Mouse (Mus musculus): ENCODE results near the gene Nr1h4.
"Not testable (repeated sequence)": the region's sequence is repeated elsewhere in the genome, so short reads cannot be mapped to it uniquely, and the experiment has no call there.

Gene Nr1h4

DNA sequence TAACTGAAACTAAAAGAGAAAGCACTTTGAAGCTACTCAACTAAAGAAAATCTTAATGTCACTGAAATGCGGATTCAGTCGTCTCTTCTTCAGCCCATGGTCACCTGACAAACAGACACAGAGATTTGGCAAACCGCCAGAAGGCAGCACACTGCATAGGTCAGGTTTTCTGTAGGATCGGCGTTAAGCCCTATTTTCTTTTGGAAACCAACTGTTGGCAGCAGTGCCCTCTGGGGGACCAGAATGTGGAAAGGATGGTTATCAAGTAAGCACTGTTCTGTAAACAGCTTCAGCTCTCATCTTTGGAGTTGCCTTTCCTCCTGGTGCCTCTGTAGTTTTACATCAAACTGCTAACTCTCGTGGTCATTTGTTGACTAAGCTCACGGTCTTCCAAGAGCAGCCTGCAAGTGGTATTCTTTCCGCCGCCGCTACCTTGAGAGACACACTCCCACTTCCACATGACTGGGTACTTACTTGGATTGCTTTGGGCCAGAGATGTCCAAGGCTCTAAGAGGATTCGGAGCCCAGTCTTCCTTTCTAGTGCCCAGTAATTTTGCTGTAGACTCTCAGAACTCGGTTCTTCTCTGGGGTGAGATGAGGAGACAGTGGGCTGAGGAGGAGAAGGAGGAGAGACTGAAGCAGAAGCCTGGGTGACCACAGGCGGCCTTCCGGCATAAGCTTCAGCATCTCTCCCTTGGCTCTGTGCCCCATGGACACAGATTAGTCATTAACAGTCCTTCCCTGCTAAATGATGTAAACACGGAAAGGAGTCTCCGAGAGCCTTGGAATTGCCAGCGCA lies at the start of gene Nr1h4:
Gene Nr1h4 (minus strand): TSS at position 657 of the 799 bp plus-strand sequence.
- peak; percentile 45 for DNase-seq (ENCODE audit: low spot score)

DNA sequence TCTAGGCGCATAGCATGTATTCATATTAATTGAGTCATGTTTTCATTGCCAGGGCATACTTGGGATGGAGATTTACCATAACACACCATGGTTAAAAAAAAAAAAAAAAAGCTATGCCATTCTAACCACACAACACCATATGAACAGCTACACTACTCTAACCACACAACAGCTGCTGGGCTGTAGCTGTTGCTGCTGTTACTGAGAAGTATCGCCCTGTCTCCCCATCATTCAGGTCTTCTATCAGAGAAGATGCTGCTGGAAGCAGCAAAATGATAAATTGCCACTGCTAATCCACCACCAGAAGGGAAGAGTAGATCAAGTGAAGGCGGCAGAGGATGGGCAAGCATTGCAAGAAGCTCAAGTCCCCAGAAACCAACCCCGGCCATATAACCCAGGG lies 45.4 kb upstream of the Nr1h4 start:
- DNase-seq (ENCODE audit: low spot score), result no peak

DNA sequence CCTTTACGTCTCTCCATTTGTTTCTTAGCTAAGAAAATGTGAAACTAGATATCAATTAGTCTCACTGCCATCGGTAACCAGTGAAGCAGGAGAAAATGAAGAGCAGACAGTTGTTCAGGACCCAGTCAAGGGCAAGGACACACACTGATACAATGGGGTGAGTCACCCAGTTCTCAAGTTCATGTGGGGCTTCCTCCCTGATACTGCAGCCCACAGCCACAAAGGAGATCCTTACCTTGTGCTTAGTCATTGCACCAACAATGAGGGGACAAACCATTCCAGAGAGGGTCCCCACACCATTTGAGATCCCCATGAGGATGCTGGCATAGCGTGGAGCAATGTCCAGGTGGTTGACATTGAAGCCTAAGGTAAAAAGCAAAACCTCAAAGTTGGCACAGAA lies 44.3 kb upstream of the Nr1h4 start:
- no peak for DNase-seq (ENCODE audit: low spot score)

DNA sequence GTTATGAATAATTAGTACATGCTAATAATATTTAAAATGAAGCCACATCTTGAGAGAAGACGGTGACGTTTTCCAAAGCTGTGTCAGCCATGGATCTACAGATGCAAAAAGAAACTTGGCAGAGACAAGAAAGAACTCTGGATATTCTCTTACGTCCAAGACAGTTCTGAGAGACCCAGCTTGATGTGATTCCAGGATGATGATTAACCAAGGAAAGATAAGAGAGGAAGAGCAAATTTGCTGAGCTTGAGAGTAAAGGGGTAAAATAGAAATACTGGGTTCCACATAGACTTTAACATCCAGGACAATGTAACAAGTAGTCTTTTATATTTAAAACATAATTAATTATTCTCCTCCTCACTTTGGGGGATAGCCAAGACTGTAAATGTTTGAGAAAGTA lies 40.0 kb upstream of the Nr1h4 start:
- DNase-seq (ENCODE audit: low spot score), result no peak

DNA sequence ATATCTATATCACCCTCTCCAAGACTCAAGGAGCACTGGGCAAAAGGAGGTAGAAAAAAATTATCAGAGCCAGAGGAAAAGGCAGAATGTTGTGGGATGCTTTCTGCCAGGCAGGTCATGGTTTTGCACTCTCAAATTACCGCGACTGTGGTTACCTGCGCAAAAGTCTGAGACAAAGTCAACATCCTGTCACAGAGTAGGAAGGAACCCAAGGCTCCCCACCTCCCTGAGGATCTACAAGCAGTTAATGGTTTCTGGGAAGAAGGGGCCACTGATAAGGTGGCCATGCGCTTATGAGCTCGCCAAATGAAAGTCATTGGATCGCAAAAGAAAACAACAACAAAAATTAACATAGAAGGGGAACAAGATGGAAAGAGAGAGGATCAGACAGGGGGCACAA lies 39.6 kb upstream of the Nr1h4 start:
- no peak for DNase-seq (ENCODE audit: low spot score)

DNA sequence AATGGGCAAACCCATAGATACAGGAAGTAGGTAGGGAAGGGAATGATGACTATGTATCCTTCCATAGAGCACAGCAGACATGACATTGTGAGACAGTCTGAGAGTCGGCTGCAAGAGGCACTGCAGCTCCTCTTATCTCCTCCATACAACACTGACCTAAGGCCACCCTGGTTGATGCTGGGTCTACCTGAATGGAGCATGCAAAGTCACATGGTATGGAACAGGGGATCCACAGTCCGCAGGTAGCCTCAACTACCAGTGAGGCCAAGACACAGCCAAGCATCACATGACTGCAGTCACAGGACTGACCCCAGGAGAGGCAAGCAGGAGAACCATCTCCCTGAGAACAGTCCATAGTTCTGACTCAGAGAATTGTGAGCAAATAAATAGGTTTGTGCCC lies 34.0 kb upstream of the Nr1h4 start:
- no peak for DNase-seq (ENCODE audit: low spot score)

DNA sequence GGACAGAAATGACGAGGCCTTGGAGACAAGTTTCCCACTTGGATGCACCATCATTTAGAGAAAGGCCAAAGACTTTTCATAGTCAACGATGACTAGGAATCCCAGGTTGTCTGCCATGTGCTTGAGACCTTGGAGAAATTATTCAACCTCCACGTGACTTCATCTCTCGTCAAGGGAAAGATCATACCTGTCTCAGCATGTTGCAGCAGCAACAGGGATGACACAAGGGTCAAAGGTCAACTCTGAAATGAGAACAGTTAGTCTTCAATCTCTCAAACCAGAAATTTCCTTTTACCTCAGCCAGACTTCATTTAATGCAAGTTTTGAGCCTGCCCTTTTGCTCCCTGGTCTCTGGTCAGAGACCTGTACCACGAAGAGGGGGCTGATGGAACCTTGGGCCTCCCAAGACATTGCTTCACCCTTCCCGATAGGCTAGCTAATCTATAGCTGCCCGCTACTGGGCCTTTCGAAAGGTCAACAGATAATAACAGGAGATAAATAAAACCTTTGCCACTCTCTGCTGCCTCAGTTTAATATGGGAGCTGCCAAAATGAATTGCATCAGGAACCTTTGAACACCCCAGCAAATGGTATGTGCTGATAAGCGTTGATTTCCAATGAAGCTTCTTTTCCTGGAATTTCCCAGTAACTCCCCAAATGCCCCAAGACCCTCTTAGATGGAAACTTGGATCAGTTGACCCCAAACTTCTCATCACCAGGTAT lies 32.1 kb upstream of the Nr1h4 start:
- DNase-seq (ENCODE audit: low spot score), result no peak

DNA sequence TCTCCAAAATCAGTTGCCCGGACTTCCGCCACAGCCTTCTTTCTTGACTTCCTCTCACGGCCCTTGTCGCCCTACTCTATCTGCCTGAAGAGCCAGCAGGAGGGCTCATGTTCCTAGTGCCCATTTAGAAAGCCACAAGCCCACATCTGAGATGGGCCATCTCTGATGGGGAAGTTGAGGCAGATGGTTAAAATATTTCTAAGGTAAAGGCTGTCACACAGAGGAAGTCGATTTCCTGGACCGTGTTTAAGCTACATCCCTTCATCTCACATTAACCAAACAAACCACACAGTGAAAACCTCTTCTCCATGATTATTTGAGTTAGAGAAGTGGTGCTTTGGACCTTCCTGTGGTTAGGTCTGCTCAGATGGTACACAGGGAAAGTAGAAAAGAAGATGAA lies 28.7 kb upstream of the Nr1h4 start:
- DNase-seq (ENCODE audit: low spot score), result no peak

DNA sequence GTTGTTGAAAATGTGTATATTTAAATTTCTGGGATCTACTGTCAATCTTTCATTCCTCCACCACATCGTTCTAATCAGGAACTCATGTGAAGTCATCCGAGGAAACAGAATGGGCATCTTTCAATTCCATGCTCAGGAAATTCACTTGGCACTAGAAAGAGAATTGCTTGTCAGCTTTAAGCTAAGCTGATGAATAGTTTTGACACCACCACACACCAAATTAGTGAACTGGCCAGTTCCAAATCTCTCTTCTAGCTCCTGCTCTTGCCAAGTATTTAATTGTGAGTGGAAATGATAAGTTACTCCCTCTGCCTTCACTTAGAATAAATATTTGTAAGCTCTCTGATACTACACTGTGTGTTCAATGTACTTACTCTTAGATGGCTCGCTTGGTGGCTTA lies 26.0 kb upstream of the Nr1h4 start:
- no peak for DNase-seq (ENCODE audit: low spot score)

DNA sequence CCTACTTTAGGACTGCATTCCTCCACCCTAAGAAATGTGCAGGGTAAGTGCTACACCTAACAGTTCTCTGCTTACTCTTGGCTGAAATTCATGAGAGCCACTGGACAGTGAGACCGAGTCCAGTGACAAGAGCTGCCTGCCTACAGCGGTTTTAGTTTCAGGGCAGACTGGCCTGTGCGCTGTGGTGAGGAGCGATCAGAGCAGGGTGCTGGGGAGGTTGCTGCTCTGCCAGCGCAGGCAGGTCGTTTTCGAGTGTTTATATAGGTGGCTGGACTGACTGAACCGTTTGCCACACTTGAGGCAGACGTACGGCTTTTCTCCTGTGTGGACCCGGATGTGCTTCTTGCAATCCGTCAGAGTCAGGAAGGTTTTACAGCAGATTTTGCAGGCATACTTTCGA lies 21.5 kb upstream of the Nr1h4 start:
- DNase-seq (ENCODE audit: low spot score), result not testable (repeated sequence)

DNA sequence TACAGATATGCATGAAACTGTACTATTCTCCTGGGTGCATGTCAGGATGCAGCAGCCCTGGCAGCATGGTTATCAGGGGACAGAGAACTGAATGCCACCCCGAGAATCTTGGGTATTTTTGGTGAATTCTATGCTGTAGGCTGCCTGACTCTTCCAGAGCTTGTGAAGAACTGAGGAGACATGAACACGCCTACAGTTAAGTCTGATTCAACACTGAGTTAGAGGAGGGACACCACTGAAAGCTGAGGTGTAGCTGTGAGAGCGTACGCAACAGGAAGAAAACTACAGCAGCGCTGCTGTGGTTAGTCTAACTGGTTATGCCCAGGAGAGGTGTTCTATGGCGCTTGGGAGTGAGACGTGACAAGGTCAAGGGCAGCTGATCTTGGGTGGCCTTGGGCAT lies 20.5 kb upstream of the Nr1h4 start:
- not testable (repeated sequence) for DNase-seq (ENCODE audit: low spot score)

DNA sequence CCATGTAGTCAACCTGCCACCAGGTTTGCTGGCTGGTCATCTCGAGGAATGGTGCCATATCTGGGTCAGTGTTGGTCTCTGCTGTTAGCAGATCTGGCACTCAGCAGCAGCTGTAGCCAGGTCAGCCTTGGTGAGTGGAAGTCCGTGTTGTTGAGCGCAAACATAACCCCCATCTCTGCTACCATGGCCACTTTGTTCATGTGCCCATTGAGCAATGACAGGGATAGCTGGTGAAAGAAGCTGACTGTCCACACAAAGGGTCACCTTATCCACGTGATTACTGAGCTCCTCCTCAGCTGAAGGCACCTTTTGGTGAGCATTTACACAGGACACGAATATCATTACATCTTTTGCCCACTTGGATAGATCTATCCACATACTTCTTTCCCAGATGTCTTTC lies 19.6 kb upstream of the Nr1h4 start:
- DNase-seq (ENCODE audit: low spot score), result no peak

DNA sequence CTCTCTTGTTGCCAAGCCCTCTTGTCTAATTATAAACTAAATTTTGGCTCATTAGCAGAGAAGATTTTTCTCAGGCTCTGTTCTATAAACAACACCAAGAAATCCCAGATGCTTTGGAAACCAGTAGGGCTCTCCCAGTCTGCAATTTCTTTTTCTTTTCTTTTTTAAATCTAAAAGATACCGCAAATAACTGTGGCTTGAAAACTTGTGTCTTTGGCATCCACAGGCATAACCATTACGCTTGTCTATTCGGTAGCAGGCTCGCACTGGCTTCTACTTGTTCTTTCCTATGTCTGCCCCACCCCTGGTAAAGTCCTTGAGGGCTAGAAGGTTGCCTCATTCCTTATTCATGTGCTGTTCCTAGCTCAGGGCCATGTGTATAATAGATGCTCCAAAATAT lies 18.3 kb upstream of the Nr1h4 start:
- no peak for DNase-seq (ENCODE audit: low spot score)

DNA sequence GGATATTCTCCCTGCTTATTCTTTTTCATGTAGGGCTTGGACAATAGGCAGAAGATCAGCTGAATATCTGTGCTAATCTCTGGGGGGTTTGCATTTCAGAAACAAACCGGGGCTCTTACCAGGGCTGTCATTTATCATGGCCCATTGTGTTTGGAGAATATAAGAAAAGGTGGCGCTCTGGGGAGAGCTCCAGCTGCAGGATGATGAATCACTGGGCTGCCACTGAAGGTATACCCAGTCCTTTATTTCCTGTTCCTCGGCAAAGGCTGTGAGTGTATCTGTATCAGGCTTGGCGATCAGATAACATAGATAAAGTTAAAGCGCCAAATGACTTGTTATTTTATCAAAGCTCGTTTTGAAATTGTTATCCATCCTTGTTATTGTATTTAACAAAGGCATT lies 14.6 kb upstream of the Nr1h4 start:
- DNase-seq (ENCODE audit: low spot score), result no peak

DNA sequence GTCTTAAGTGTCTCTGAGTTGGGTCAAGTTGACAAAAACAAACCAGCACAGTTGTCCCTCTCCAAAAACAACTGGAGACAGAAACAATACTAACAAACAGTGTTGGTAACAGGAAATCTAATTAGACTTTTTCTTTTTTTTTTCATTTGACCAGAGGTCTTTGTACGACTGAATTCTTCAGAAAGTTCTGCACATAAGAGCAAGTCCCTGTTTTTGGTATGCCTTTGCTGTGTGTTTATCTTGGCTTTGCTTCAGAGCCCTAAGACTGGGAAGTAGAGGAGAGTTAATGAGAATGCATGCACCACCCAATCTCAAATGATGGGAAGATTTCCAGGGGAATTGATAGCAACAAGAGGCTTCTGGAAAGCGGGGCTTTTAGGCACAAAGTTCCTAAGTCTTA lies 13.6 kb upstream of the Nr1h4 start:
- DNase-seq (ENCODE audit: low spot score), result no peak

DNA sequence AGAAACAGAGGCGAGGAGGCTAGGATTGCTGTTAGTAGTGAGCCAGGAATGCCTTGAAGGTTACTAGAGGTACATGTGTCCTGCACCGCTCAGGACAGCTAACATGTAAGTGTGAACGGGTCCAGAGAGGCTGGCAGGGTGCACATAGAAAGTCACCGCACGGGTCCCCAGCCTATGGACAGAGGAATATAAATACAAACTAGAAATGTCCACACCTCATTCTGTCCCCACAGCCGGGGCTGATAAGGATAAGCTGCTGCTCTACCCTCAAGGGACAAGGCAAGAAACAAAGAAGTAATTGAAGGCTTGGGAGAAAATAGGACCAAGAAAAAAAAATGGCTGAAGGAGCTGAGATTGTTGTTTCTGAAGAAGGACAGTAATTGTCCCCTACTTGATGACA lies 10.5 kb upstream of the Nr1h4 start:
- DNase-seq (ENCODE audit: low spot score), result no peak

DNA sequence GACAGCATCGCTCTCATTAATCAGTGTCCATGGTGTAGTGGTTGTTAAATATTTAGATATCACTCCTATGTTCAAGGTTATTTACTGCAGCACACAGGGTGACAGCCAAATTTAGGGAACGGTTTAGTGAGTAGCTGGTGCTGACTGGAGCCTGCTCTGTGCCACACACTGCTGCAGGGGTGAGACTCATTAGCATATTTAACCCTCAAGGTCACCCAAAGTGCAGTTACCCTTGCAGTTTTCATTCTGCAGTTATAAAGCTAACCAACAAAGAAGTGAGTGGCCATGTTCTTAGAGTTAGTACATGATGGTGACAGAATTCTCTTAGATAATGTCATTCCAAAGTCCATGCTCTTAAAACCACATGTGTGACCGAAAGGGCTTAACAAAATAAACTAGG lies 8.9 kb upstream of the Nr1h4 start:
- no peak for DNase-seq (ENCODE audit: low spot score)

DNA sequence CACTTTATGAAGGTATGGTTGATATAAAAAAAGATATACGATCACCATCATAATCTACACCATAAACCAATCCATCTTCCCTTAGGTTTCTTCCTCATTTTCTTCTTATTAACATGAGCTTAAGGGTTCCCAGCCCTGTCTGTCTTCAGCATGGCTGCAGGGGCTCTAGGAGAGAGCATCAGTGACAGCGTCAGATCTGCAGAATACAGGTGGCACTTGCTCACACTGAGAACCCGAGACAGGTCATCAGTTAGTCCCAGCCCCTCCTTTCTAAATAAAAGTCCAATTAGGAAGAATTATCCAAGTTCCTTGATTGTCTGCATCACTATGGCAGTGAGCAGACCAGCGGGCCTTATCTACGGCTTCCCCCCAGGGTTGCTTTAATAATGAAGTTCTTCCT lies 934 bp downstream of the Nr1h4 start:
- no peak for DNase-seq (ENCODE audit: low spot score)

DNA sequence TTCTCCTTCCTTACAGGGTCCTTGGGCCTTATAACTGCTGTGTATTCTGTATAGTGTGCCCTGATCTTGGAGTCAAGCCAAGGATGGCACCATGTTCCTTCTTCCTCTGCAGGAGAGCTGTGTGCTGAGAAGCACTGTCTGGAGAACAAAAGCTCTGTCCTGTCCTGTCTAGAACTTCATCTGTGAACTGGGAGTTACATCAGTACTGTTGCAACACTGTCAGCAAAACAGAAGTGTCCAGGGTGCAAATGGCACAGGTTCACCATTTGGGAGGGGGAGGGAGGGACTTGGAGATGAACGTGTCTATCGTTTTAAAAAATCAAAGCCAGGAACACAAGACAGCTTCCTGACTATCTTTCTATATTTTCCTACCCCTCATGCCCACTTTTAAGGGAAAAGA lies 1.4 kb downstream of the Nr1h4 start:
- DNase-seq (ENCODE audit: low spot score), result no peak

DNA sequence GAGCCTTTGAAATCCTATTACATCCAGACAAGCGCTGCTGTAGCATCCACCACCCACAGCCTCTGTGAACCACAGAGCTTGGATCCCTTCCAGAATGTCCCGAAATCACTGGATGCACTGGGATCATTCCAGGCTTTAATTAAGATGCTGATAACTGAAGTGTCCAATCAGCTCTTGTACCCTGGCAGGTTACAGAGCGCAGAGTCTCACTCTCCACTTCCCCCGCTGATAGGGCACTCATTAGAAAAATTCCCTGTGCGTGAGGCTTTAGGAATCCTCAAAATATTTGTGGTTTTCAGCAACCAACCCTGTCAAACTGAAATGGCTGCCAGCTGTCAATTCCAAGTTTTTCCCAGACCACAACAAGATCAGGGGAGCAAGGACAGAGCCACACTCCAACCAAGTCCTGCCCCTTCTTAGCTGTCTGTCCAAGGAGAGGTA lies 2.2 kb downstream of the Nr1h4 start:
- DNase-seq (ENCODE audit: low spot score), result no peak

DNA sequence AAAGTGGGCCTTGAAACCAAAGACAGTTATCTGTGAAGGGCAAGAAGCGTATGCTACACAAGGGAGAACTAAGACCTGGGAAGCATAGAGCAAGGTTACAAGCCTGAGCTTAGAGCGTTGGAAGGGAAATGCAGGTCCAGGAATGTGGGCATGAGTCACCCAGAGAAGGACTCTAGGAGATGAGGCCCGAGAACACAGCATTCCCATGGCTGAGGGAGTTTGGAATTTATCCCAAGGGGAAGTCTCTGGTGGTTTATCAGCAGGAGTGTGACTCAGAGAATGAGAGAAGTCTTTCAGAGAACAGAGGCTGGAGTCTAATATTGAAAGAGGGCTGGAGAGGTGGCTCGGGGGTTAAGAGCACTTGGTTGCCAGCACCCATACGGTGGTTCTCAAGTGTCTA lies 6.3 kb downstream of the Nr1h4 start:
- DNase-seq (ENCODE audit: low spot score), result no peak

DNA sequence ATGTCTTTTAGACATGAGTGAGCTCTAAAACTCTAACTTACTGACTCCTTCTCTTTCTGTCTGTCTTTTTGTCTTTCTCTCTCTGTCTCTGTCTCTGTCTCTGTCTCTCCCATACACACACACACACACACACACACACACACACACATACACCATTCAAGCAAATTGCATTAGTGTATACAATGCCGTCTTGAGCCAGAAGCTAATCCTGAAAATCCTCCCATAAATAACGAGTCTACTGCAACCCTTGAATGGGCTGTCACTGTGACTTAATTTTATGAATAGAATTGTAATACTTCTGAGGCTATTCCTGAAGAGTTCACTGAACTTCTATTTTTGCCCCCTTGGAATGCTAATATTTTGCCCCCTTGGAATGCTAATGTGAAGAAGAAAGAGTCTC lies 7.6 kb downstream of the Nr1h4 start:
- no peak for DNase-seq (ENCODE audit: low spot score)

DNA sequence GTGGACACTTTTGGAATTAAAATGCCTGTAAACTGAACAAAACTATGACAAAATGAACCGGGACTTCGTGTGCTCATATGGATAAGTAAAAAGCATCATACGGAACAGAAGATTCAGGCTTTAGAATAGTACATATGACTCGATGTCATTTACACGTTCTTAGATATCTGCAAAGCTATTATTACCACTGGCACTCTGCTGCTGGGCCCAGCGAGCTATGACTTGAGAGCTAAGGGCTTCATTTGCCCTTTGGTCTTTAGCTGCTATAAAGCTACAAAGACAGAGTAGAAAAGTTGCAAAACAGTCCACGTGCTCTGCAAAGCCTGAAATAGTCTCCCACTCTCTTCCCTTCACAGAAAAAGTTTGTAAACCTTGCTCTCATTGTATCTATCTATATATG lies 10.9 kb downstream of the Nr1h4 start:
- no peak for DNase-seq (ENCODE audit: low spot score)
